Mouse (Mus musculus) embryonic facial prominence, embryonic 15.5 days (tissue): ENCODE measurements around the gene Cilp2. TPM values are rescaled to one million over a fixed set of nuclear protein-coding genes. Genes with fewer than 3 reads are reported as not detected.

Experiments
- ATAC-seq: fragments of 200-750 bp; cut with Nextera tagmentation; 2 replicates; pipeline ENCODE4 v1.8.0; 2017; ENCODE audit warnings: low read depth, moderate TSS enrichment; ENCODE audit not compliant: insufficient number of reproducible peaks, low FRiP score, low TSS enrichment
- H3K27ac ChIP-seq: fragments of 300-500 bp; sonication (generic); replicated peaks from 2 replicates; pipeline ENCODE4 v1.5.1; 2015; ENCODE audit warnings: mild to moderate bottlenecking, inconsistent platforms
- H3K27me3 ChIP-seq: fragments of 300-500 bp; sonication (generic); 2 replicates; pipeline ENCODE4 v1.6.1; 2015; ENCODE audit warnings: inconsistent platforms
- H3K36me3 ChIP-seq: fragments of 300-500 bp; sonication (generic); 2 replicates; pipeline ENCODE4 v1.6.1; 2015; ENCODE audit warnings: mild to moderate bottlenecking, inconsistent platforms
- H3K4me1 ChIP-seq: fragments of 300-500 bp; sonication (generic); 2 replicates; pipeline ENCODE4 v1.6.1; 2015; ENCODE audit warnings: inconsistent platforms
- H3K4me2 ChIP-seq: fragments of 300-500 bp; sonication (generic); replicated peaks from 2 replicates; pipeline ENCODE4 v1.6.1; 2015; ENCODE audit warnings: mild to moderate bottlenecking, inconsistent platforms
- H3K4me3 ChIP-seq: fragments of 300-500 bp; sonication (generic); replicated peaks from 2 replicates; pipeline ENCODE4 v1.5.1; 2015; ENCODE audit warnings: mild to moderate bottlenecking, inconsistent platforms
- H3K9ac ChIP-seq: fragments of 300-500 bp; sonication (generic); 2 replicates; pipeline ENCODE4 v1.6.1; 2015; ENCODE audit warnings: inconsistent platforms
- H3K9me3 ChIP-seq: fragments of 300-500 bp; sonication (generic); replicated peaks from 2 replicates; pipeline ENCODE4 v1.6.1; 2016; ENCODE audit warnings: inconsistent platforms
- WGBS: fragments of 180-500 bp; shearing (Covaris S2); methylation state at CpG from one replicate; pipeline ENCODE4 v1.1.7; 2015; 5-methylcytosine and 5-hydroxymethylcytosine counted together
- polyA plus RNA-seq: library from polyadenylated mRNA; unstranded; fragments of >200 nt; fragmentation: Nextera tagmentation; extraction: Ambion mirVana; gene quantifications from 2 replicates; pipeline ENCODE4 v1.2.1, GENCODE M21; 2015

The Cilp2 gene
- polyA plus RNA-seq, 1 experiment from 2014 or later = 1.2 TPM

GRCm38 (mm10) chr8:69882021-69882756, 5.3 kb downstream of the Cilp2 start:
- no peak overlapping the region for H3K27ac ChIP-seq
- no peaks in the 10 kb centered on the region for H3K9me3 ChIP-seq
- peaks cover 30% of the 10 kb centered on the region for H3K4me1 ChIP-seq
- 0 out of 2 replicates have a peak overlapping the region, but pooled peaks have one; percentile 6 for H3K9ac ChIP-seq
- peak overlapping the region; percentile 65 for H3K4me2 ChIP-seq
- H3K4me3 ChIP-seq = peak overlapping the region; percentile 44
- ATAC-seq = peak; percentile 26; the same call in 1 of the 2 replicates
- H3K27me3 ChIP-seq = peaks cover 94% of the 10 kb centered on the region
- 3% methylated on average over 102 of the region's 103 CpGs for WGBS
- H3K36me3 ChIP-seq = no peaks in the 10 kb centered on the region

- Histone ChIP-seq H3K27ac (no peak overlapping the region), H3K4me1 (peaks cover 24% of the 10 kb centered on the region), H3K9ac (no peak overlapping the region), H3K27me3 (peaks cover 90% of the 10 kb centered on the region), H3K4me3 (peak overlapping the region; percentile 44), H3K4me2 (peak overlapping the region; percentile 65), H3K9me3 (no peaks in the 10 kb centered on the region), H3K36me3 (no peaks in the 10 kb centered on the region)
- no peak for ATAC-seq
- WGBS = 20% methylated on average over 79 of the region's 79 CpGs
Measured at GRCm38 (mm10) chr8:69881261-69881865, 6.1 kb downstream of the Cilp2 start.

- no peak overlapping the region for H3K27ac ChIP-seq
- no peak overlapping the region for H3K9ac ChIP-seq
- peaks cover 24% of the 10 kb centered on the region for H3K4me1 ChIP-seq
- H3K36me3 ChIP-seq = no peaks in the 10 kb centered on the region
- ATAC-seq = no peak
- WGBS = 9% methylated on average over 37 of the region's 37 CpGs
- H3K9me3 ChIP-seq = no peaks in the 10 kb centered on the region
- H3K4me3 ChIP-seq = peak overlapping the region; percentile 44
- peak overlapping the region; percentile 65 for H3K4me2 ChIP-seq
- H3K27me3 ChIP-seq = peaks cover 84% of the 10 kb centered on the region
Measured at GRCm38 (mm10) chr8:69880841-69881240, 6.6 kb downstream of the Cilp2 start.

- H3K36me3 ChIP-seq = no peaks in the 10 kb centered on the region
- H3K27me3 ChIP-seq = peaks cover 73% of the 10 kb centered on the region
- no peaks in the 10 kb centered on the region for H3K9me3 ChIP-seq
- no peak overlapping the region for H3K4me3 ChIP-seq
- no peak for ATAC-seq
- WGBS = 56% methylated on average over 8 of the region's 8 CpGs
- H3K4me1 ChIP-seq = peaks cover 24% of the 10 kb centered on the region
- H3K9ac ChIP-seq = no peak overlapping the region
- no peak overlapping the region for H3K27ac ChIP-seq
- no peak overlapping the region for H3K4me2 ChIP-seq
Measured at GRCm38 (mm10) chr8:69879678-69880077, 7.8 kb downstream of the Cilp2 start.

GRCm38 (mm10) chr8:69877992-69878391, 9.5 kb downstream of the Cilp2 start:
- Histone ChIP-seq H3K36me3 (no peaks in the 10 kb centered on the region), H3K9me3 (no peaks in the 10 kb centered on the region), H3K27ac (no peak overlapping the region), H3K4me1 (peaks cover 24% of the 10 kb centered on the region), H3K9ac (no peak overlapping the region), H3K4me2 (no peak overlapping the region), H3K27me3 (peaks cover 56% of the 10 kb centered on the region), H3K4me3 (no peak overlapping the region)
- 58% methylated on average over 3 of the region's 3 CpGs for WGBS
- no peak for ATAC-seq

- Histone ChIP-seq H3K4me2 (no peak overlapping the region), H3K27ac (no peak overlapping the region), H3K9me3 (no peaks in the 10 kb centered on the region), H3K9ac (no peak overlapping the region), H3K36me3 (no peaks in the 10 kb centered on the region), H3K4me1 (peaks cover 18% of the 10 kb centered on the region), H3K4me3 (no peak overlapping the region), H3K27me3 (peaks cover 50% of the 10 kb centered on the region)
- no peak for ATAC-seq
- WGBS = 90% methylated on average over 4 of the region's 4 CpGs
Measured at GRCm38 (mm10) chr8:69877396-69877795, 10.1 kb downstream of the Cilp2 start.

GRCm38 (mm10) chr8:69876967-69877366, 10.5 kb downstream of the Cilp2 start:
- H3K27me3 ChIP-seq = peaks cover 46% of the 10 kb centered on the region
- no peak overlapping the region for H3K9ac ChIP-seq
- H3K9me3 ChIP-seq = no peaks in the 10 kb centered on the region
- WGBS = 70% methylated on average over 10 of the region's 10 CpGs
- no peak overlapping the region for H3K27ac ChIP-seq
- no peak overlapping the region for H3K4me3 ChIP-seq
- H3K4me1 ChIP-seq = peaks cover 13% of the 10 kb centered on the region
- H3K36me3 ChIP-seq = no peaks in the 10 kb centered on the region
- ATAC-seq = no peak
- no peak overlapping the region for H3K4me2 ChIP-seq

GRCm38 (mm10) chr8:69876097-69876496, 11.4 kb downstream of the Cilp2 start:
- H3K9ac ChIP-seq = no peak overlapping the region
- 24% methylated on average over 10 of the region's 10 CpGs for WGBS
- peaks cover 37% of the 10 kb centered on the region for H3K27me3 ChIP-seq

GRCm38 (mm10) chr8:69874654-69875053, 12.8 kb downstream of the Cilp2 start:
- no peaks in the 10 kb centered on the region for H3K36me3 ChIP-seq
- peaks cover 22% of the 10 kb centered on the region for H3K27me3 ChIP-seq
- no peak overlapping the region for H3K4me3 ChIP-seq
- no peaks in the 10 kb centered on the region for H3K4me1 ChIP-seq
- no peak for ATAC-seq
- no peak overlapping the region for H3K27ac ChIP-seq
- 71% methylated on average over 13 of the region's 13 CpGs for WGBS
- no peak overlapping the region for H3K9ac ChIP-seq
- H3K9me3 ChIP-seq = no peaks in the 10 kb centered on the region
- no peak overlapping the region for H3K4me2 ChIP-seq

More at GRCm38 (mm10) chr8:69876097-69876496, 11.4 kb downstream of the Cilp2 start:
- Histone ChIP-seq H3K4me1 (peaks cover 5% of the 10 kb centered on the region), H3K4me3 (no peak overlapping the region), H3K9me3 (no peaks in the 10 kb centered on the region), H3K36me3 (no peaks in the 10 kb centered on the region), H3K4me2 (no peak overlapping the region), H3K27ac (no peak overlapping the region)
- ATAC-seq = no peak

- no peak for ATAC-seq
Measured at GRCm38 (mm10) chr8:69874155-69874554, 13.3 kb downstream of the Cilp2 start.

GRCm38 (mm10) chr8:69870907-69871306, 16.6 kb downstream of the Cilp2 start:
- Histone ChIP-seq H3K36me3 (no peaks in the 10 kb centered on the region), H3K4me1 (no peaks in the 10 kb centered on the region), H3K27ac (no peak overlapping the region), H3K9me3 (no peaks in the 10 kb centered on the region), H3K4me3 (no peak overlapping the region), H3K4me2 (no peak overlapping the region), H3K27me3 (no peaks in the 10 kb centered on the region), H3K9ac (no peak overlapping the region)
- ATAC-seq = no peak
- WGBS = 82% methylated on average over 6 of the region's 6 CpGs

More at GRCm38 (mm10) chr8:69874155-69874554, 13.3 kb downstream of the Cilp2 start:
- Histone ChIP-seq H3K27ac (no peak overlapping the region), H3K4me2 (no peak overlapping the region), H3K36me3 (no peaks in the 10 kb centered on the region), H3K27me3 (peaks cover 17% of the 10 kb centered on the region), H3K4me1 (no peaks in the 10 kb centered on the region), H3K4me3 (no peak overlapping the region), H3K9ac (no peak overlapping the region), H3K9me3 (no peaks in the 10 kb centered on the region)
- 14% methylated on average over 9 of the region's 9 CpGs for WGBS
